ENCODE assay signal across 17 mouse cellular contexts in the genomic region with DNA sequence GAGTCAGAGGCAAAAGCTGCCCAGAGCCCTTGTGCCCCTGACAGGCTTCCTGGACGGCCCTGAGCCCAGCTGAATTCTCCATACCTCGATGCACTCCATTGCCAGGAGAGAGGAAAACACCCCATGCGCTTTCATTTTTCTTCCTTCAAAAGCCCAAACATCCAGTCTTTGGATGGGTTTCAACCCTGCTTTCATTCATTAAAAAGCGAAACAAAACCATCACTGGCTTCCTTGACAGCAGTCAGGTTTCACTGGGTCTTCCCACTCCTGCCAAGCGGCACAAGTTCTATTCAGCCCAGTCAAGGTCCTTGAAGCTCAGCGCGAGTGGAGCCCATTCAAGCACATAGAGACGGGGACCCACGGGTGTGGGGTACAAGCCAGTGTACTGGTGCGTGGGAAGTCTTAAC.
DNase-seq lines count a peak whose midpoint lies in the region; ATAC-seq lines count a peak whose summit lies in the region.
"Had no signal": no experiment of that assay in that cellular context is flagged by ENCODE, and none has a peak within 500 bp of the region (broad histone marks: within the 10 kb centered on the region; RNA-seq: fewer than 3 reads in every experiment).

No protein-coding gene starts in this region.

- no peaks in the 10 kb centered on the region for H3K4me1 ChIP-seq in forebrain, embryonic 14.5 days (ENCODE audit: control insufficient read depth, insufficient read depth, low read length)
- no peaks in the 10 kb centered on the region for H3K4me1 ChIP-seq in forebrain, embryonic 11.5 days (replicated peaks; ENCODE audit: control insufficient read depth, insufficient read depth, low read length)
- no peaks in the 10 kb centered on the region for H3K4me1 ChIP-seq in midbrain, embryonic 16.5 days (ENCODE audit: control insufficient read depth, insufficient read depth, low read length)
- H3K4me1 ChIP-seq in midbrain, embryonic 10.5 days = no peaks in the 10 kb centered on the region
- H3K4me1 ChIP-seq: embryonic facial prominence, embryonic 12.5 days; liver, embryonic 15.5 days had no signal

- ATAC-seq in forebrain, embryonic 14.5 days = no peak
- no peak for ATAC-seq in forebrain, embryonic 11.5 days (replicated peaks; ENCODE audit: low FRiP score)
- ATAC-seq in midbrain, embryonic 16.5 days = peak; percentile 76
- no peak for ATAC-seq in erythroblast, adult 5-6 weeks (replicated peaks; ENCODE audit: low FRiP score, poor library complexity, severe bottlenecking)
- ATAC-seq: intestine, embryonic 16.5 days had no signal

- H3K9ac ChIP-seq in forebrain, embryonic 14.5 days (ENCODE audit: low read length) = no peak overlapping the region
- H3K9ac ChIP-seq in forebrain, embryonic 11.5 days (ENCODE audit: low read length) = no peak overlapping the region
- no peak overlapping the region for H3K9ac ChIP-seq in midbrain, embryonic 16.5 days (ENCODE audit: low read depth, low read length)
- H3K9ac ChIP-seq: embryonic facial prominence, embryonic 12.5 days; liver, embryonic 15.5 days had no signal

- peak; percentile 36 for DNase-seq in forebrain, embryonic 14.5 days (ENCODE audit: low spot score)
- no peak for DNase-seq in forebrain, embryonic 11.5 days (ENCODE audit: low spot score)
- peak; percentile 27 for DNase-seq in kidney, adult 18-20 months
- no peak for DNase-seq in kidney, adult 9 months
- no peak for DNase-seq in midbrain, embryonic 10.5 days (ENCODE audit: low spot score)
- DNase-seq in kidney, postnatal 14 days = peak; percentile 31
- DNase-seq: adrenal gland, postnatal 14 days; gastrocnemius, postnatal 36 days; heart, postnatal 36 days; lung, postnatal 14 days; thymus, adult 18-20 months had no signal

- 49% methylated on average over 10 of the region's 10 CpGs for WGBS in forebrain, embryonic 14.5 days
- 80% methylated on average over 10 of the region's 10 CpGs for WGBS in forebrain, embryonic 11.5 days
- WGBS in midbrain, embryonic 16.5 days = 57% methylated on average over 10 of the region's 10 CpGs
- 71% methylated on average over 10 of the region's 10 CpGs for WGBS in midbrain, embryonic 10.5 days

- H3K4me3 ChIP-seq in forebrain, embryonic 14.5 days (ENCODE audit: low read depth, low read length) = no peak overlapping the region
- H3K4me3 ChIP-seq in forebrain, embryonic 11.5 days (ENCODE audit: low read depth, low read length) = no peak overlapping the region
- H3K4me3 ChIP-seq in midbrain, embryonic 16.5 days (ENCODE audit: low read depth, low read length) = no peak overlapping the region
- no peak overlapping the region for H3K4me3 ChIP-seq in midbrain, embryonic 10.5 days
- H3K4me3 ChIP-seq: embryonic facial prominence, embryonic 12.5 days; liver, embryonic 15.5 days had no signal

- H3K27me3 ChIP-seq in forebrain, embryonic 14.5 days (replicated peaks; ENCODE audit: control insufficient read depth, insufficient read depth, low read length) = no peaks in the 10 kb centered on the region
- H3K27me3 ChIP-seq in forebrain, embryonic 11.5 days (ENCODE audit: control insufficient read depth, insufficient read depth, low read length) = no peaks in the 10 kb centered on the region
- no peaks in the 10 kb centered on the region for H3K27me3 ChIP-seq in midbrain, embryonic 16.5 days (ENCODE audit: control insufficient read depth, insufficient read depth, low read depth, low read length)
- H3K27me3 ChIP-seq in midbrain, embryonic 10.5 days (ENCODE audit: low read depth, poor library complexity, severe bottlenecking) = no peaks in the 10 kb centered on the region
- H3K27me3 ChIP-seq: embryonic facial prominence, embryonic 12.5 days; liver, embryonic 15.5 days had no signal

- H3K36me3 ChIP-seq in forebrain, embryonic 14.5 days (ENCODE audit: control insufficient read depth, insufficient read depth, low read length) = no peaks in the 10 kb centered on the region
- no peaks in the 10 kb centered on the region for H3K36me3 ChIP-seq in forebrain, embryonic 11.5 days (ENCODE audit: control insufficient read depth, insufficient read depth, low read length)
- H3K36me3 ChIP-seq in midbrain, embryonic 16.5 days (ENCODE audit: control insufficient read depth, insufficient read depth, low read length) = no peaks in the 10 kb centered on the region
- no peaks in the 10 kb centered on the region for H3K36me3 ChIP-seq in midbrain, embryonic 10.5 days
- H3K36me3 ChIP-seq: embryonic facial prominence, embryonic 12.5 days; liver, embryonic 15.5 days had no signal

- no peaks in the 10 kb centered on the region for H3K9me3 ChIP-seq in forebrain, embryonic 14.5 days (replicated peaks; ENCODE audit: control insufficient read depth, low read length)
- H3K9me3 ChIP-seq in forebrain, embryonic 11.5 days (ENCODE audit: control insufficient read depth, low read length) = no peaks in the 10 kb centered on the region
- no peaks in the 10 kb centered on the region for H3K9me3 ChIP-seq in midbrain, embryonic 16.5 days (replicated peaks; ENCODE audit: control insufficient read depth, low read length, poor library complexity, severe bottlenecking)
- no peaks in the 10 kb centered on the region for H3K9me3 ChIP-seq in midbrain, embryonic 10.5 days (replicated peaks)
- H3K9me3 ChIP-seq: embryonic facial prominence, embryonic 12.5 days; liver, embryonic 15.5 days had no signal

- H3K4me2 ChIP-seq in forebrain, embryonic 14.5 days (ENCODE audit: low read length) = no peak overlapping the region
- no peak overlapping the region for H3K4me2 ChIP-seq in forebrain, embryonic 11.5 days (ENCODE audit: low read depth, low read length, severe bottlenecking)
- no peak overlapping the region for H3K4me2 ChIP-seq in midbrain, embryonic 16.5 days (ENCODE audit: low read length)
- H3K4me2 ChIP-seq: embryonic facial prominence, embryonic 12.5 days; heart, embryonic 11.5 days; liver, embryonic 15.5 days had no signal

- no peak overlapping the region for H3K27ac ChIP-seq in forebrain, embryonic 14.5 days (ENCODE audit: low read depth, low read length)
- H3K27ac ChIP-seq in forebrain, embryonic 11.5 days (ENCODE audit: low read depth, low read length) = no peak overlapping the region
- H3K27ac ChIP-seq in midbrain, embryonic 16.5 days (ENCODE audit: low read length) = no peak overlapping the region
- no peak overlapping the region for H3K27ac ChIP-seq in midbrain, embryonic 10.5 days (replicated peaks)
- H3K27ac ChIP-seq: embryonic facial prominence, embryonic 12.5 days; liver, embryonic 15.5 days had no signal

Comparison
In these comparisons a context has a peak if more than half of its experiments do, and no peak if none do; other contexts are left out.
1. DNase-seq: peak in forebrain, embryonic 14.5 days (single experiment), kidney, adult 18-20 months (single experiment) and kidney, postnatal 14 days (single experiment); none in forebrain, embryonic 11.5 days (single experiment), kidney, adult 9 months (single experiment) and midbrain, embryonic 10.5 days (single experiment).